Mouse (Mus musculus) stomach, postnatal 0 days (tissue): ENCODE data around the gene Nfatc4.

Experiments used
- CTCF ChIP-seq: IDR thresholded peaks from 2 replicates; pipeline ENCODE4 v1.5.1; 2016; ENCODE audit warnings: antibody characterized with exemption, low read depth, mild to moderate bottlenecking, moderate library complexity
- EP300 ChIP-seq: optimal IDR thresholded peaks from 2 replicates; pipeline ENCODE3; 2016; ENCODE audit warnings: antibody characterized with exemption

- peak; percentile 100 for TF ChIP-seq CTCF
- TF ChIP-seq EP300, result no peak
Observed at GRCm38 (mm10) chr14:55822435-55822990, 431 bp upstream of the Nfatc4 start.
